Mouse (Mus musculus): Measurements from ENCODE around the gene Zdhhc21.

Gene Zdhhc21

DNA sequence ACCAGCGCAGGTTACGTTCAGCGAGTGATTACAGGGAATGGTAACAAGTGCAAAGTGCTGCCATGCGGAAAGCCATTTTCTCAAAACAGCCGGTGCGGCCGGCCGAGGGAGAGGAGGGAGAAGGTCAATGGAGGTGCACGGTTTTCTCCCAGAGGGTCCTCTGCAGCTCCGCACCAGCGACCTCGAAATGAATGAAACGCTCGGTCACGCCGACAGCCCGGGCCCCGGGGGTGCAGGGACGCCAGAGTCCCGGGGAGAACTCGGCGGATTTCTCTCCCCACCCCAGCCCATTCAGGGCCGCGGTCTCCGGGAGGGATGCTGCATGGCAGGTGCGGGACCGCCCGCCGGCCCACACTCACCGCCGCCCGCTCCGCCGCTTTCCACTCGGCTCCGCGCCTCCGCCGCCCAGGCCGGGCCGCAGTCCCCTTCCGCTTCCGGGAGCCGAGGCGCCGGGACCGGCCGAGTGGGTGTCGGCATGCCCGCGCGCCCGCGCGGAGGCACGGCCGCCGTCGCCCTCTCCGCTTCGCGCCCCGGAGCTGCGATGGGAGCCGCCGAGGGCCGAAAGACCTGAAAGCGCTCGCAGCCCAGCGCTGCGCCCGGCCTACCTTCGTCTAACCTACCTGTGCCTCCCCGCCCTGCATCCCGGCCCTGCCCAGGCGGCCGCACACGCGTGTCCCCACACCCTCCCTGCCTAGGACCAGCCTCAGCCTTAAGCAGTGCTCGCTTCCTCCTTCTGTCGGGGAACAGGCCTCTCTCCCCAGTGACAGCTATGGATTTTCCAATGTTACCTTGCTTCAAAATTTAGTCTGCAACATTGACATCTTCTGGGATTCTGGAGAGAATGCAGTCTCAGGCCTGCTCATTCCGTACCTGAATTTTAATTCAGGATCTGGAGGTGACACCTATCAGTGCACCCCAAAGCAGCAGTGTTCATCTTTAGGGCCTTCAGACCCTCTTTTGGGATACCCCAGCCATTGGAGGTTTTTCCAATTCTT, at the start of gene Zdhhc21:
Gene Zdhhc21 (minus strand): TSS at position 828 of the 995 bp plus-strand sequence.
- peak; percentile 59 for DNase-seq (ENCODE audit: low read depth, low spot score)

DNA sequence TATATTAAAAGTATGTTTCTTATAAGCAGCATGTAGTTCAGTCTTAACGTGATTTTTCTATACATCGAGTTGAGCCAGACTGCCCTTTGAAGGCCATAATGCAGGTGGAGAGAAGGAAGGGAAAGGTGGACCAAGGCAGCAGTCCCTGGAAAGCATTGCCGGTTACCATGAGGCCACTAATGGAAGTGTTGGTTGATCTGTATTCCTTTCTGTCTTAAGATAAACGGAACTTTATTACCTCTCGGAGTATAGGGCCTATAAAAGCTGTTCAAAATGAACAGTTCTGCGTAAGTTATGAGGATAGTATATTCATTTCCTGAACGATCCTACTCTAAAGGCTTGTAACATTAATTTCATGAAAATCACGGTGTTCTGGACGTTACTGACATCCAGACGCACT, 35.5 kb upstream of the Zdhhc21 start:
- DNase-seq (ENCODE audit: low read depth, low spot score), result no peak

DNA sequence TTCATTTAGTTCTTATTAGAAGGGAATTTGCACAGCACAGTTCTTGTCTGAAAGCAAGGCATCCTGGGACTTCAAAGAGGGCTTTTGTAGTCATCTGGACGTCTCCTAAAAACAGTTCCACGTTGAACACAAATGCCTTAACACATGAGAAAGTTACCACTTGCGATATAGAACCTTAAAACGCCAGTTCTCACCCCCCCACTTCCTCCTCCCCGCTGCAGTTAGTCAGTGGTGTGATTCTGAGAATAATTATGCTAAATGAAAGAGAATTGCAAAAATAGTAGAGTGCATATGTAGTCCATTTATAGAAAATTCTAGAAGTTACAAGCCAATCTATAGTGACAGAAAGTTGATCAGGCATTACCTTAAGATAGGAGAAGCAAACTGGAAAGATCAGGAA, 32.5 kb upstream of the Zdhhc21 start:
- no peak for DNase-seq (ENCODE audit: low read depth, low spot score)

DNA sequence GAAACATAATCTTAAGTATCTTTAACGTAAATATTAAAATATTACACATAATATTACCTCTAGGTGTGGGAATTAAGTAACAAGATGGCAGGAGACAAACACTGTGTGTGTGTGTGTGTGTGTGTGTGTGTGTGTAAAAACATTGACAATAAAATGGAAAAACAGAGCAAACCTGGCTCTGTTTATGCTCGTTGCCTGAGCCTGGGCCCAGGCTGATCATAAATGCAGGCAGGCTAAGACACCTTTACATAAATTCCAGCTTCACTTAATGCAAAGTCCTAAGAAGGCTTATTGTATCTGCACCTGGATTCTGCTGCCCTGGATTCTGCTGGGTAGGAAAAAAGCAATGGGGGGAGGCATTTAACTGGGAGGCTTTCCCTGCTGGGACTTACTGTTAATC, 31.8 kb upstream of the Zdhhc21 start:
- DNase-seq (ENCODE audit: low read depth, low spot score), result no peak

DNA sequence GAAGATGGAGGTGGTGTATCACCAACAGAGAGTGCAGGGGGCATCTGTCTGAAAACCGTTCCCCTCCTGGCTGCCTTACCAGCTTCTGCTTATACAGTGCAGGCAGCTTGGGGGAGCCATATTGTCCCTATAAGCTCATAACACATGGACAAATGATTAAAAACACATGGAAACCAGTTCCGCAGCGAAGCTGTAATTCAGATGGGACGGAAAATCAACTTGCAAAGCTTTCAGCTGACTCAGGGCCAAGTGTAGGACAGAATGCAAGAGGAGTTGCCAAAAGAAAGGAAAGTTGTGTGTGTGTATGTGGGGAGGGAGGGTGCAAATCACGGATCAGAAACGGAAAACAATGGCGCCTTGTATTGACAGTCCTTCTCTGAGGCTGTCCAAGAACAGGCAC, 31.3 kb upstream of the Zdhhc21 start:
- DNase-seq (ENCODE audit: low read depth, low spot score), result peak; percentile 72

DNA sequence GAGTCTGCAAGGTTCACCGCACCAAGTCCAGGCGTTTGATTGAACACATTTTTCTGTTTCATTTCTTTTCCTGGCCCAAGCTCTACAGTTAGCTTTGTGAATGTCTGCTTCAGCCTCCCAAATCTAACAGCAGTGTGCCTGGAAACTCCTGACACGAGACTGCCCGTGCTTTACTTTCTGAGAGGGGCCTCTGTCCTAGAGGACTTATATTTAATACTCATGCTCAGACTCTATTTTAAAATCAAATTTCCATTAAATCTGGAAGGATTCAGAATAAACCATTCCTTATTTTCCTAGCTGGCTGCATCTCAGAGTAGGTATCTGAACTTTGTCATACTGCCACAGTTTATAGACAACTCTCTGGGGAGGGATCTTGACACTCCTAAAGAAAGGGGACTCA, 30.8 kb upstream of the Zdhhc21 start:
- DNase-seq (ENCODE audit: low read depth, low spot score), result no peak

DNA sequence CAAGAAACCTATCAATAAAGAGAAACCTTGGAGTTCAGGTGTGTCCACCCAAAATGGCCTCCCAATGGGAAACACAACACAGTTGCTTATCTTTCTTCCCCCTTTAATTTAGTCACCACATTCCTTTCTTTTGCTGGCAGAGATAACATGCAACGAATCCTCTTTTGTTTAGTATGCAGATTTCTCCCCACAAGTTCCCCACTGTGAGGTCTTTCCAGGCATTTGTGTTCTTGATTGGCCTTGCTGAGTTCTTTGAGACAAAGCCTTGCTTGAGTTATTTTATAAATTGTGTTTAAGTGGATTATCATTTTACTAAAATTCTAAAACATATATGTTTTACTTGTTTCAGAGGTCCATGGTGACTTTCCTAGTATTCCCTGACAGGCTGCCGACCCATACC, 26.4 kb upstream of the Zdhhc21 start:
- DNase-seq (ENCODE audit: low read depth, low spot score), result no peak

DNA sequence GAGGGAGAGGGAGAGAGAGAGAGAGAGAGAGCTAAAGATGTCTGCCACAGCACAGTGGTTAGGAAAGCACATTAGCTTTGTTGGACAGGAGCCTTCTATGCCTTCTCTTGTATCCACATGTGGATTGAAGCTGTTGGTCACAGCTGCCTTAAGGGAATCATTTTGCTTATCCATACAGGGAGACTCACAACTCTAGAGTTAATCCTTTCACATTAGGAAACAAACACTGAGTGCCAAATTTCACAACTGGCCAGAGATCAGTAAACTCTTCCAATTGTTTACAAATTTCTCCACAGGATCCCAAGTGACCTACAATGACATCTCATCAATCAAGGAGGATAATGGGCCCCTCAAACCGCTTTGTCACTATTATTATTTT, 25.8 kb upstream of the Zdhhc21 start:
- no peak for DNase-seq (ENCODE audit: low read depth, low spot score)

DNA sequence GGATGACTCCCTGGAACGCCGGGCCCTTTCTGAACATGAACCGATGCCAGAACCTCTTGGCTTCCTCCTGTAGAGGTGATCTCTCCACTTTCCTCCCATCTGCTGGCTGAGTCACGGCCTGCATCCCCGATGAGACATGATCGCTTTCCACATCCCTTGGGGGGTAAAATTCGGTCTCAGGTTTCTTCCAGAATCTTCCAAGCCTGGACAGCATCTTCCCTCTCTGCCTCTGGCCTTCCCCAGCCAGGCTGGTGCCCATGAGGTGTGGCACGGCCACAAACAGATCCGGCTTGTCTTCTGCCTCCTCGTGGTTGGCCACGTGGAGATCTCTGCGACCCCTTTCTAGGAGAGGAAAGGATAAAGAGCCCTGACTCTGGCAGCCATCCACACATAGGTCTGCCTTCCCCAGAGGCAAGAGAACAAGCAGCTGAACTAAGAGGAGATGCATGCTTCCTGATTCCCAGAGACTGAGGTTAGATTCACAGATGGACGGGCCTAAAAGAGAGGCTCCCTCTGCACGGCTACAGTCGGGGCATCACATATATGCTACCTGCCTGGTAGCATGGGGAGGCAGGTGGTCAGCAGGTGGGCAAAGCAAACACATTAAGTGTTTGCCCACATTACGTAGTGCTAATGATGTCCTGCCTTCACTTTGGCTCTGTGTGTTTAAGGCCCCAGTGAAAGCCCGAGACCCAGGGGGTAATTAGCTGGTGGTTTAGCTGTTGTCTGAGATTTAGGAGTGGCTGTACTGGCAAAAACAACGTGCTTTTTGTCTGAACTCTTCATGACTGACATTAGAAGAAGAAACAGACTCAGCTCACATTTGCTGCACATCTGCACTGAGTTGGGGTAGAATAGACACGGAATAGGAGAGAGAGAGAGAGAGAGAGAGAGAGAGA, 25.1 kb upstream of the Zdhhc21 start, which contains the start of gene Cer1:
Gene Cer1 (minus strand): TSS at position 513 of the 899 bp plus-strand sequence.
- no peak for DNase-seq (ENCODE audit: low read depth, low spot score)

DNA sequence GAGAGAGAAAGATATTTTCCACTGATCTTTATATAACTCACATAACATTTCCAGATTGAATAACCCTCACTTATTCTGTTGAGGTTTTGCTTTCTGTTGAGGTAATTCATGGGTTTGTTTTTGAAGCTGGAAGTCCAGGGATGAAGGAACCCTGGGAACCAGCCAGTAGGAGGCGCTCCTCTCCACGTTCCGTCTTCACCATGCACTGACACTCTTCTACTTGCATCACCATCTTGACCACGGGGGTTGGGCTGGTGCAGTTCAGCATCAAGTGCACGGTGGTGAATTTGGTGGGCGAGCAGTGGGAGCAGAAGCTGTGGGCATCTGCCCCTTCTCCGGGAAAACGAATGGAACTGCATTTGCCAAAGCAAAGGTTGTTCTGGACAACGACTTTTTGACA, 22.7 kb upstream of the Zdhhc21 start:
- DNase-seq (ENCODE audit: low read depth, low spot score), result no peak

DNA sequence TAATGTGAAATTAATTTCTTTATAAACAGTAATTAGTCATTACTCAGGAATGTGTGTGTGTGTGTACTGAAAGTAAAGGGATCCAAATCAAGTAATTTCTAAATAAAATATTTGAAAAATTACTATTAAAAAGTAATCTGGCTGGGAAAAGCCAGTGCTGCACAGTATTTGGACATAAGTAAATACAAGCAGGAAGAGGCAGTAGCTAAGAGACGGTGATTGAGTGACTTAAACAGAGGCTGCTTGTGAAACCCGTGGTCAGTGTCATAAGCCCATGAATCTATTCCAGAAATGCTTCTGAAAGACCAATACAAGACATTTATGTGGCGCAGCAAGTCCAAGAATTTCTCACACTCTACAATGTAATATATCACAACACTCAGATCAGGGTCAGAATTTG, 21.6 kb upstream of the Zdhhc21 start:
- DNase-seq (ENCODE audit: low read depth, low spot score), result no peak

DNA sequence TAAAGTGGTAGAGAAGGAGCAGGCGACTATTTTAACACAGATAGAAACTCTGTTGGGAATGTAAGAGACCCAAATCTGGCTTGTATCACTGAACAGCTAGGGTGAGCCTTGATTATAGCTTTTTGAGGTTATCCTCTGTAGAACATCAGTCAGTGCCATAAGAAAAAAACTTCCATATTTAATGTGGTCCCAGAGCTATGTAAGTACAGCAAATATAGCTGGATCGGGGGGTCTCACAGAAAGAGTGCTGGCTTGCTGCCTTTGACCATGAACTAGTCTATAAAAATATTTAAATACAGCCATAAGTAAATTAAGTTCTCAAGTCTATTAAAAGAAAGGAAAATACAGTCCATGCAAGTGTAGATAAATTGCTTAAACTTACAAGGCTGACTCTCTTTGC, 20.5 kb upstream of the Zdhhc21 start:
- no peak for DNase-seq (ENCODE audit: low read depth, low spot score)

DNA sequence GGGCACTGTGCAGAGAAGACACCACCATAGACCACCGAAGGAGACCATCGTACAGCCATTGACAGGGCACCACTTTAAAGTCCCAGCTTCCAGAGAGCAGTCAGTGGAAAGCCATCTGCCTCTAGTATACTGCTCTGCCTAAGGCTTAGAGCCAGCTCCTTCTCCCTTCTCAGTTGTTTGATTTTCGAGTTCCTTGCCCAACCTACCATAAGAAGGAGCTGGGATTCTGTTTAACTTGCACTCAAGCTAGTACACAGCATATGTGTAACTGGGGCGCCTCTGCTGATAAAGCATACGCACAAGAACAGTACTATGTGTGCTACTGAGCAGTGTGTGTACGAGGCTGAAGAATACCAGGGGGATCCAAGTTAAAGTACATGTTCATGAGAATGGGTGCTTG, 19.4 kb upstream of the Zdhhc21 start:
- no peak for DNase-seq (ENCODE audit: low read depth, low spot score)

DNA sequence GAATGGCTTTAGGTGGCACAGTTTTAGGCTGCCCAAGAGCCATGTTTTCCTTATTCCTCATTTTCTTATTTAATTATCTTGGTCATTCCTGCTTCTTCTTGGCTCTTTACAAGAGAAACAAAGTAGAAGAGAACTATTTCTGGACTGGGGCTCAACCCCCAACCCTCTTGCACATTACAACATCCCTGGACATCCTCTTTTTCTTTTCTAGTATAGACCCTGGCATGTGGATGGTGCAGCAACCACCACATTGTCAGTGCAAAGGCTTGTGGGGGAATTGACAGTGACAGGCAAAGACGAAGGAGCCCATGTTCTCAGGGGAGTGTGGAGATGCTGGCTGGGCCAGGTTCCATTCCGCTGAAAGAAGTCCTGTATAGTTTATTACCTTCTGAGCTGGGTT, 16.9 kb upstream of the Zdhhc21 start:
- no peak for DNase-seq (ENCODE audit: low read depth, low spot score)

DNA sequence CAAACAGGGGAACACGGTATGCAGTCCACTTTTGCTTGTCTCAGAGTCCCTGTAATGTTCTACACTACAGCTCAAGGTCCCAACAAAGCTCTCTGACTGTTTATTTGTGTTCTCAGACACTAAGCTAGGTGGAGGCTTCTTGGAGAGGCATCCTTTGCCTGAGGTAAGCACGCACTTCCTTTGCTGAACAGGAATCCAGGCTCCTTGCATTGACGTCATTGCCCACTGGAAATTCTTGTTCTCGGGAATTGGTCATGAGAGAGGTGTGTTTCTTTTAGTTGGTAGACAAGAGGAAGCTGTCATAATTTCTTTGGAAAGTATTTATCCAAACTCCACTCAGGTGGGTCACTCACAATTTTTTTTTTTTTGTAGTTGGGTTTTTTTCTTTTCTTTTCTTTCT, 15.8 kb upstream of the Zdhhc21 start:
- DNase-seq (ENCODE audit: low read depth, low spot score), result no peak

DNA sequence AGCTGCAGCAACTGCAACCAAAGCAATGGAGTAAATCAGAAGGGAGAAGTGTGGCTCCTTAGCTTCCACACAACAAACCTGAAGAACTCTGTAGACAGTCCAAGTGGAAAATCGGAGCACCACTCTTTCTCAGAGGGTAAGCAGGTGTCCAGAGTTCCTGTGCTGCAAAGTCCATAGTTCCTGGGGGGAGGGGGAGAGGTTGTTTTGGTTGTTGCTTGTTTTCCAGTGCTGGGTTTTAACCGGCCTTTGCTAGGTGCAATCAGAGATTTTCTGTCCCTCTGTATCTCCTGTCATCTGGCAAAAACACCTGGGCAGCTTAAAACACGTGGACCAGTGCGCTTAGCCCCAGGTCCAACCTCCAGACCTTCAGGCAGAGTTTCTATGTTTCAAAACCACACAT, 15.0 kb upstream of the Zdhhc21 start:
- DNase-seq (ENCODE audit: low read depth, low spot score), result no peak

DNA sequence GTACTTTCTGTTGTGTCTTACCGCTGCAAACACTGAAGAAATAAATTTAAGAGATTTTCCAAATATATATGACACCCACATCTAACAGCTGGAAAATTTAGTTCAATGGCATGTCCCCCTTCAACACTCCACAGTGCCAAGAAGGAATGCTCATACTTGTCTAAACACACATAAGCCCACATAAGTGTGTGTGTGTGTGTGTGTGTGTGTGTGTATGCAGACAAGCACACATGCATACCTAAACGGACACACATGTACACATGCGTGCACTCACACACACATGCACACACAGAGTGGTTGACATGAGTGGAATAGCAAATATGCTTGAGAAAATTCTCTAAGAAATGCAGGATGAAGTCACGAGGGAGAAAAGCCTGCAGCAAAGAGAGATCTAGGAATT, 12.8 kb upstream of the Zdhhc21 start:
- DNase-seq (ENCODE audit: low read depth, low spot score), result no peak

DNA sequence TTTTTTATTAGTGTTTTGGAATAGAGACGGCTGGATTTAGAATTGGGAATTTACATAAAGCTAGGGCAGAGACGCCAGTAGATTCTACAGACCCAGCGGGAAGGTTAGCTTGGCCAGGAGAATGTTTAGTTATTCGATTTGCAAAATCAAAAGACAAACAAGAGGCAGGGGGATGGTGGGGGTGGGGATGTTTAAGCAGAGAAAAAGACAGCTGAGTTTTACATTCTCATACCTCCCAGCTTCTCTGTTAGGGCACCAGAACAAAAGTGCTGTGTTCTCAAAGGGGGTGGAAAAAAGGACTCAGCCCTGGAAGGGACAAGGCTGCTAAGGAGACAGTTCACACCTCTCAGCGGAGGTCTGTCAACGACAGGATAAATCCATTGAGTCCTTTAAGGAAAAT, 12.4 kb upstream of the Zdhhc21 start:
- DNase-seq (ENCODE audit: low read depth, low spot score), result no peak

DNA sequence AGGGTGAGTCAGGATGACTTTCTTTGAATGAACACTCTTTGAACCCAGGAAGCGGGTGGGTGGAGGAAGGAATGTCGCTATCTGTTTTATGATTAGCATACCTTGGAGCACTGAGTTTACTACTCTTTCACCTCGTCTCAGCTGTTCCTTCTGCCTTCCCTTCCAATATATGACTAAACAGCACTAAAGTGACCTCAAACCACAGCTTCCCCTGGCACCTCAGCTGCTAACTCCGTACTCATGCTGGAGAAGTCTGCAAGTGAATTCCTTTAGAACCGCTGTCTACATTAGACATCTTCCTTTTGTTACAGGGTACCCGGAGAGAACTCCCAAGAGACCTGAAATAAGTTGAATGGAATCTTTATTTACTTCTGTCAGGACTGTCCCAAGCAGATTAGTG, 11.2 kb upstream of the Zdhhc21 start:
- no peak for DNase-seq (ENCODE audit: low read depth, low spot score)

DNA sequence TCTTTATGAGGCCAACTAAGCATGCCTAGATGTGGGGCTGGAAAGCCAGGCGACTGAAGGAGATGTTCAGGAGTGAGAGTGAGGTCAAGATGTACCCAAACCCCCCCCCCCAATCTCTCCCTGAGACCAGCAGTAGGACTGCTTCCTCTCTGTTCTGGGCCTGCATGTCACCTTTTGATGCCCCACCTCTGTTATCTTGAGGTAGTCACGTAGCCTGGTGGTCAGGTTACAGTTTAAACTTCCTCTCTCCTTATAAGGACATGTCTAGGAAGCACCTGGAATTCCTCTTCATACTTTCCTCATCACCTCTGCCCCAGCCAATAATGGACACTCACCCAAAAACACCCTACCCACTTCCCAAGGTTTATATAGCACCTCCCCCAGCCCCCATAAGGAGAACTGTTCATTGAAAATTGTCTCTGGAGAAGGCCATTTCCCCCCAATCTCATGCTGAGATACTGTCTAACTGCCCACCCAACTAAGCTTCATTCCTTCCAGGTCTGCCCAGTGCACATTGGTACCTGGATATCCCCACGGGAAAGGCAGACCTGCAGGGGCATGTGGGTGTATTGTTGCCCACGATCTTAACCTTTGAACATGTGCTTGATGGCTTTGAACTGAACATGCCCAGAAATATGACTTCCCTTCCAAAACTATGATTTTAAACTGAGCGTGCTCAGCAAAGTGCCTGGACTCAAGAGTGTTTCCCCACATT, 8.1 kb upstream of the Zdhhc21 start:
- DNase-seq (ENCODE audit: low read depth, low spot score), result no peak

DNA sequence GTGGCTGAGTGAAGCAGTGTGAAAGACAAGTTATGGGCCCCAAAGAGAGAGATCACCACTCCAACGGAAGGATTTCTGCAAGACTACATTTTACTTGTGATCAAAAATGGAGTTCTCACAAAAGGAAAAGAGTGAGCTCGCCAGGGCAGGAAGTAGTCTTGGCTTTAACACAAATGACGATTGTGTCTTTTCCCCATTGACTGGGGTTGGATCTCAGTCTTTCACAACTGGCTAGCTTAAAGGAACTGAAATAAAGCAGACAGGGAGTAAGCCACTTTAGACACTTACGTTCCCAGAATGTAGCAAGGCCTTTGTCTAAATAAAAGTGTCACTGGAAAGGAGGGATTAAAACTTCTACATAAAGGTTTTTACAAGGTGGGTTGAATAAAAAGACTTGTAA, 7.4 kb upstream of the Zdhhc21 start:
- DNase-seq (ENCODE audit: low read depth, low spot score), result no peak
